Mouse (Mus musculus): ENCODE measurements around the gene Chil6.

Gene Chil6

DNA sequence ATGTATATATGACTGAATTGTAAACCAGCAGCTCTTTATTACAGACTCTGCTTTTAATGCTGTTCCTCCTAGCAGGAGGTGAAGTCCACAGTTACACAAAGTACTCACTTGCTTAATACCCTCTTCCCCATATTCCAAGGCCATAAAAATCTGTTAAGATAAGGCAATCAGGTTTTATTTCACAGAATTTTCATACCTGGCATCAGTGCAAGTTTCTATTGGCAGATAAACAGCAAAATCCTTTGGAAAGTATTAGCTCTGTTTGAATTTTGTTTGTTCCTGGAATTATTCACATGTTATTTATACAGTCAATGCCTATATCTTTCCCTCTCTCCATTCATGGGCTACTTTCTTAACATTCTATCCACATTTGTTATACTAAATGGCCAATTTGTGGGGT, at the start of gene Chil6:
TSS of gene Chil6 (minus strand) at position 101 of the 400 bp plus-strand sequence.
- no peak for DNase-seq (ENCODE audit: low read depth, low spot score)

DNA sequence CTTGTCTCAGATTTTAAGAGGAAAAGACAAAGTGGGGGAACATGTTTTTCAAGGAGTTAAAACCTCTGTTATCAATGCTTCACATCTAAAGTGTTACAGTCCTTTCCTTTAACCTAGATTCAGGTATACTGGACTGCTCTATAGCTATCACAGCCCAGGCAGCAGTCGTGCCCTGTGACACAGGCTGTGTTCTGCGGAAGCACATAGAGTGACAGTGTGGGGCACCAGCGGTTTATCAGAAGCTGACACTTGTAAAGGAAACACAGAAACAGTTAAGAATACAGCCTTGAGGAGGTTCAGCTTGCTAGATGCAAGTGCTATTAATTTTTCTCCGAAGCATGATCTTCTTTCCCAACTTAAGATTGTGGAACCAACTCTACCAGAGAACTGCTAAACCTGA, 46.6 kb upstream of the Chil6 start:
- DNase-seq (ENCODE audit: low read depth, low spot score), result no peak

DNA sequence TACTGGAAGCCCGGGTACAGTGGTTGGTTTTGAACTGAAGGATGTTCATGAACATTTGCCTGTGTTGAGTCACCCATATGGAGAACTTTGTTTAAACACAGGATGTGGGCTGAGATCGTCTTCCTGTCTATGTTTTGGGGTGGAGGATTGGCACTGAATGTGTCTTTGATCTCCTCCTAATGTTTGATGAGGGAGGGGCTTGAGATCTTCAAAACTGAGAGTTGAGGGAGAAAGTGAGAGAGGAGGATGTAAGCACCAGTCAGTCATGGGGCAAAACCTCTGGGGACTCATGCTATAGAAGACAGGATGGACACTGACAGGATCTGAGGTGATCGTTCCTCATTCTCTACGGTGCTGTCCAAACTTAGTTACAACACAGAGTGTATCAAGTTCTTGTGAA, 43.6 kb upstream of the Chil6 start:
- DNase-seq (ENCODE audit: low read depth, low spot score), result no peak

DNA sequence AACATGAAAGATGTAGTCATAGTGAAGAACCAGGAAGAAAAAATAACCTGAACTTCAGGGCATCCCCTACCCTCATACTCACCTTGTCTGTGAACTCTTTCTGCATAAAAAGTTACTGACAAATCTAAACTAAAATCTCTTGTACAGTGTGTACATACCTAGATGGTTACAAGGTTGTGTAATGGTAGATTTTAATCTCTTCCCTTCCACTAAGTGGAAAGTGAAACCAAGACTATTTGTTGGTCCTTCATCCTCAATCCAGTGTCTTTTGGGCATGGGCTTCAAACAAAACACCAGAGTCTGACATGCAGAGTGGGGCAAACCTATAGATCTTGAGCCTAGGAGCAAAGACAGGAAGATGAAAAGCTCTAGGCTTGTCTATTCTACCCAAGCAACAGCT, 43.0 kb upstream of the Chil6 start:
- no peak for DNase-seq (ENCODE audit: low read depth, low spot score)

DNA sequence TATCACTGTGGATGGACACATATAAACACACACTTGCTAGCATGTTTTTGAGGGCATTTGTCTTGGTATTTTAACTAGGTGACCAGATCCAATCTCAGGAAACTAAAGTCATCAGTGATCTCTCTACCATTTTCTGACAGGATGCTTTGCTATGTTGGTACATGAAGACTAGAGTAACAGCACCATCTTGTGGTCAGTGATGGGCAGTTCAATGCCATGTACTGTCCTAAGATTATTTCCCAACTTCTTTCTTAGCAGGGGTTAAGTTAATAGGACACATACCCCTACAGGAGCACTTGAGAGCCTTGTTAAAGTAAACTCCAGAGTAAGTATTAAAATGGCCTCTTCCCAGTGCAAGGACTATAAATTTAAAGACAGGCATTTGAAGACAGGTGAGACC, 42.6 kb upstream of the Chil6 start:
- DNase-seq (ENCODE audit: low read depth, low spot score), result peak; percentile 71
